Mouse (Mus musculus): ENCODE data around the gene Uso1.

Uso1 gene

GRCm38 (mm10) chr5:92239333-92240232 lies 101.8 kb downstream of the Uso1 start:
- DNase-seq (ENCODE audit: low read depth, low spot score), result no peak

- DNase-seq (ENCODE audit: low read depth, low spot score), result no peak
These were observed 103.0 kb downstream of the Uso1 start for GRCm38 (mm10) chr5:92240769-92241168.

- no peak for DNase-seq (ENCODE audit: low read depth, low spot score)
These were observed 107.2 kb downstream of the Uso1 start for GRCm38 (mm10) chr5:92244900-92245299.

GRCm38 (mm10) chr5:92245483-92245882 lies 107.7 kb downstream of the Uso1 start:
- no peak for DNase-seq (ENCODE audit: low read depth, low spot score)

GRCm38 (mm10) chr5:92248614-92249013 lies 110.9 kb downstream of the Uso1 start:
- no peak for DNase-seq (ENCODE audit: low read depth, low spot score)

GRCm38 (mm10) chr5:92252031-92252430 lies 114.3 kb downstream of the Uso1 start:
- no peak for DNase-seq (ENCODE audit: low read depth, low spot score)
